Mouse (Mus musculus): ENCODE data around the gene Jakmip3. TPM values are rescaled to one million over a fixed set of nuclear protein-coding genes. Genes with fewer than 3 reads are reported as not detected.
A peak's percentile ranks its signal among the peaks of the same experiment; 100 is the strongest.

The Jakmip3 gene
- total RNA-seq, 2 experiments from 2014 or later = 42.1 to 42.6 TPM

DNA sequence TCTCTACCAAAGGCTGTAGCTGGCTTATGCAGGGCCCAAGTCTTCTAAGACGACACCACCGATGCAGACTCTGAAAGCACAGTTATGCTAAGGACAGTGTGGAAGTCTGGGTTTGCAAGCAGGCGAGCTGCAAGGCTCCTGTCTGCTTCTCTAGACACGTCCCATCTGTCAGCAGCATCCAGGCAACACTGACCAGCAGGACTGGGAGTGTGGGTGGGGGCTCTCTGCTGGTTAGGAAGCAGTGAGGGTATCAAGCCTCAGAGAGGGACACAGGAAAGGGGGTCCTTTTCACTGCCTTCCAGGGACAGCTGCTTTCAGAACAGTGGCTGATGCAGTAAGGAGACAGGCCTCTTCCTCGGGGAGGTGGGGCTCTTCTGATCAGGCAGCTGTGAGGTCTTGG, 86.6 kb downstream of the Jakmip3 start:
- intact Hi-C loops (cut with DNase I) = no loop called here
- DNase-seq = no peak

- DNase-seq = no peak
- intact Hi-C loops (cut with DNase I) = no loop called here
These were observed 90.7 kb downstream of the Jakmip3 start for GRCm38 (mm10) chr7:139031215-139031614.

- DNase-seq = peak; percentile 20
- intact Hi-C loops (cut with DNase I) = no loop called here
These were observed 122.9 kb downstream of the Jakmip3 start for GRCm38 (mm10) chr7:139063406-139063805.

- intact Hi-C loops (cut with DNase I) = no loop called here
These were observed 127.7 kb downstream of the Jakmip3 start for GRCm38 (mm10) chr7:139068182-139068623.

DNA sequence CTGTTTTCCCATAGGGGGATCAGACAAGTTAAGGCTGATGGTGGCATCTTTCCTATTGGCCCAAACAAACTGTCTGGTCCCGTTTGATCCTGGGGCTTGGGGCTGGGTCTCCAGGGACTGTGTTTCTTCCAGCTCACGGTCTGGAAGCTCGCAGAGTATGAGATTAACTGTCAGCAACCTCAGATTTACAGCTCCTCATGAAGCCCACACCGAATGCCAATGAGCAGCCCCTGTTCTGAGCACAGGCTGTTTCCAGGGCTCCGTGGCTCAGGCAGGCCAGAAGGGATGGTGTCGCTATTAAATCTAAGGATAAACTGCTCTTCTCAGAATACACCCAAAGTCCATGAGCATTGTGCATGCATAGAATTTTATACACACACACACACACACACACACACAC, 133.7 kb downstream of the Jakmip3 start:
- intact Hi-C loops (cut with DNase I) = no loop called here
- peak; percentile 24 for DNase-seq

More at GRCm38 (mm10) chr7:139068182-139068623, 127.7 kb downstream of the Jakmip3 start:
- peak; percentile 85 for DNase-seq

DNA sequence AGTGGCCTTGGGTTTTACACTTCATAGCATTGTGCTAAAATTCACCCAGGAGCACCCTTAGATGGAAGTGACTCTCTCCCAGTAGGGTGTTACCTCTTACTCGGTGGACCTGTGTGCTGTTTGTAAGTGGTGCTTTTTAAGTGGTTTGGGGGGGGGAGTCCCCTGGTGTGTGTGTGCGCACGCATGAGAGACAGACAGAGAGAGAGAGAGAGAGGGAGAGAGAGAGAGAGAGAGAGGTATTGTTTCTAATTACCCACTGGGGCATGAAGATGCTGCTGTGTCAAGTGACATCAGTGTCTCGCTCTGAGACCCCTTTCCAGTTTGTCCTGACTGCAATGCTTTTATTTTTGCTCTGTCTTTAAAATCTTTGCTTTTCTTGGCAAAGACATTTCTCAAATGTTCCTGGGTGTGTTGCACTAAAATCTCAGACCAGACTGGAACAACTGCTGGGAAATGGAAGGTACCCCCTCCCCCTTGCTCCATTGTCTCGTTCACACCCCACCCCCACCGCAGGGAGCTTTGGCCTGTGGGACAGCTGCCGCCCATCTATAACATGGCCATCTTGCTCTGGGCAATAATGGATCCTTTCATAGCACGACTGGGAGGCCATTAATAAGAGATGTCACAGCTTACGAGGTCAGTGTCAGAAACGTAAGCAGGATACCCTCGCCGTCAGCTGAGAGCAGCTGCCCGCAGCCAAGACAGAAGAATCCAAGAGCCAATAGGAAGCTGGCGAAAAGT, 134.7 kb downstream of the Jakmip3 start:
- peak; percentile 29 for DNase-seq
- intact Hi-C loops (cut with DNase I) = no loop called here

DNA sequence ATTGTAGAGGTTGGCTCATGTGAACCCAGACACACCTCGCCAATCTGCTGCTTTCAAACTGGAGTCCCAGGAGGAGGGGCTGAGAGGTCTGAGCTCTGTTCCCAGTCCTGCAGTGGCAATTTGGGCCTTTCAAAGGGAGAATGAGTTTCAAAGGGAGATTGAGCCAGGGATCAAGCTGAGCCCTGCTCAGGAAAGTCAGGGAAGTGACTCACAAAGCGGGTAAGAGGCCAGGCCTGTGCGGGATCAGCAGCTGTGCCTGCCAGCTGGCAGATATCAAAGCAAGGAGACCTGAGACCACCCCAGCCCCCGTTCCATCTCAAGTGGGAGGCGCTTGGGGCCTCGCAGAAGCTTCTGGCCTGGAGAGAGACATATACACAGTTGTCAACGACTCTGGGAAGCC, 136.8 kb downstream of the Jakmip3 start:
- intact Hi-C loops (cut with DNase I) = no loop called here
- DNase-seq = peak; percentile 69

DNA sequence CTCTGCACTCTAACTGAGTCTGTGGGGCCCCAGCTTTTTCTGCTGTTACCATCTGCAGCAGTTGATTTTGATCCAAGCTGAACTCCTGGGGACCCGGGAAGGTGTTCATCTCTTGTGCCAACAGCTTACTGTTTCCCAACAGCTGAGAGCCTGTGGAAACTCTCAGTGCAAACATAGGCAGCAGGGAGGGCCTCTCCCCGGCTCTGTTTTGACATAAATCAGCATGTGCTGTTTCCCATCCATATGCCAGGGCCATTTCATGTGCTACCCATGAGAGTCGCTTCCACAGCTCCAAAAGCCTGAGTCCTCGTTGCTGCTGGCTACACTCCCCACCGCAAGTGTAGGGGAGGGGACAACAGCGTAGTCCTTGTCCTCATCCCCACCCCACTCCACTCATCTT, 137.7 kb downstream of the Jakmip3 start:
- intact Hi-C loops (cut with DNase I) = no loop called here
- DNase-seq = peak; percentile 61

- no peak for DNase-seq
These were observed 138.6 kb downstream of the Jakmip3 start for GRCm38 (mm10) chr7:139079141-139079540.

DNA sequence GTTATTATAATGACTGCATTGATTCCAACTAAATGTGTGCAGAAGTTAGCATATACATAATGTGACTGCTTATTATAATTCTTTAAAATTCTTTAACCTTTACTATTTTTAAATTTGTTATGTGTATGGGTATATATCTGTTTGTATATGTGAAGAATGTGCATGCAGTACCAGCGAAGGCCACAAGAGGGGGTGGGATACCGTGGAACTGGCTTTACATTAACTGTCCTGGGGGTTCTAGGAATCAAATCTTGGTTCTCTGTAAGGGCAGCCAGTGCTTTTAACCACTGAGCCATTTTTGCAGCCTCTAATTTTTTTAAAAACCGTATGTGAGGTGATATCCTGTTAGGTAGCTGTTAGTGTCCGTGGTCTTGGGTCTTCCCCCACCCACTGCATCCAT, 140.2 kb downstream of the Jakmip3 start:
- intact Hi-C loops (cut with DNase I) = no loop called here
- peak; percentile 51 for DNase-seq

More at GRCm38 (mm10) chr7:139079141-139079540, 138.6 kb downstream of the Jakmip3 start:
- intact Hi-C loops (cut with DNase I) = no loop called here

GRCm38 (mm10) chr7:139081158-139081557, 140.6 kb downstream of the Jakmip3 start:
- intact Hi-C loops (cut with DNase I) = no loop called here
- DNase-seq = peak; percentile 2

DNA sequence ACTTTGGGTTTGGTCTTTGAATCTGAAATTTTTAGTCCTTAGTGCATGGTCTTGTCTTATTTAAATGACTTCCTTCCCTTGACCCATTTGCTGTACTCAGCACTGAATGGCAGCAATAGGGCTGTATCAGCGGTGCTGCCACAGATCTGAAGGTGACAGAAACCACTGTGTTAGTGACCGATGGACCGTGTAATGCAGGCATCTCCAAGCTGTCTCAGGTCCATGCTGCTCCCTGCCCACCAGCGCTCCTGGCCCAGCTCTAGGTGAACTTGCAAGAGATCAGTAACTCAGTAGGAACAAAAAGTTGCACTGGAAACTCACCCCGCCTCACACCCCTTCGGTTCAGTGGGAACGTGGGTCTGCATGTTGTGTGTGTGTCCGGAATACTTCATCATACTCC, 141.8 kb downstream of the Jakmip3 start:
- peak; percentile 42 for DNase-seq
- intact Hi-C loops (cut with DNase I) = no loop called here

DNA sequence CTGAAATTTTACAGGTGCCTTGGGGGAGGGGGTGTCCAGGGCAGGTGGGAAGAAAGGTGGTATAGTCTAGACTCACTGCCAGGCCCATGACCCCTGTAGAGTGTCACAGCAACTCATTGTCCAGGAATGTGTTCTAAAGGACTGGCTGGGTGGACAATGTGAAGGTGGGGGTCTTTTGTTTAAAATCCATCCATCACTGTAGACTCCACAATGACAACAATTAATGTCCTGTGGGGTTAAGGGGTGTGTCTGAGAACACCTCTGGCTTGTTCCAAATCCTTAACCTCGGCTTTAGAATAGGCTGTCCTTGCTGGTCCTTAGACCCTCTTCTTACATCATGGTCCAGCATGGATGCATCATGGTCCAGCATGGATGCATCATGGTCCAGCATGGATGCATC, 143.8 kb downstream of the Jakmip3 start:
- intact Hi-C loops (cut with DNase I) = no loop called here
- DNase-seq = no peak

- intact Hi-C loops (cut with DNase I) = no loop called here
- DNase-seq = peak; percentile 90
These were observed 145.2 kb downstream of the Jakmip3 start, which contains the start of gene Dpysl4 for GRCm38 (mm10) chr7:139085629-139086194. Dpysl4 (plus strand) TSS chr7:139086001.

- intact Hi-C loops (cut with DNase I) = no loop called here
- DNase-seq = no peak
These were observed 145.9 kb downstream of the Jakmip3 start for GRCm38 (mm10) chr7:139086195-139087158.

DNA sequence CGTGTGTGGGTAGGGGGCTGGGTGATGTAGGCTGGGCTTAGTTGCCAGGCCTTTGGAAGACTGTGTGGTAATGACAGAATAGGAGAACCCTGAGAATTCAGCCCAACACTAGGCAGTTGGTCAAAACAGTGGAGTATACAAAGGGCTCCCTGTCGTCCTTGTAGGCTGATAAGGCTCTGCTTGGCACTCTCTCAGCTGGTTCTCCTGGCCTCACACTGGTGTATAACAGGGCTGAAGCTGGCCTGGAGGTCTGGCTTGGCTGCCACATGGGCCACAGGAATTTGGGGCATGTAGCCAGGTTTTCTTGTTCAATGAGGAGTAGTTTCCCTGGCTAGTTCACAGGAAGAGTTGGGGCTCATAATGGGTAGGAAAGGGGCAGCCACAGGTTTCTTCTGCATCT, 147.3 kb downstream of the Jakmip3 start:
- intact Hi-C loops (cut with DNase I) = no loop called here
- peak; percentile 58 for DNase-seq

DNA sequence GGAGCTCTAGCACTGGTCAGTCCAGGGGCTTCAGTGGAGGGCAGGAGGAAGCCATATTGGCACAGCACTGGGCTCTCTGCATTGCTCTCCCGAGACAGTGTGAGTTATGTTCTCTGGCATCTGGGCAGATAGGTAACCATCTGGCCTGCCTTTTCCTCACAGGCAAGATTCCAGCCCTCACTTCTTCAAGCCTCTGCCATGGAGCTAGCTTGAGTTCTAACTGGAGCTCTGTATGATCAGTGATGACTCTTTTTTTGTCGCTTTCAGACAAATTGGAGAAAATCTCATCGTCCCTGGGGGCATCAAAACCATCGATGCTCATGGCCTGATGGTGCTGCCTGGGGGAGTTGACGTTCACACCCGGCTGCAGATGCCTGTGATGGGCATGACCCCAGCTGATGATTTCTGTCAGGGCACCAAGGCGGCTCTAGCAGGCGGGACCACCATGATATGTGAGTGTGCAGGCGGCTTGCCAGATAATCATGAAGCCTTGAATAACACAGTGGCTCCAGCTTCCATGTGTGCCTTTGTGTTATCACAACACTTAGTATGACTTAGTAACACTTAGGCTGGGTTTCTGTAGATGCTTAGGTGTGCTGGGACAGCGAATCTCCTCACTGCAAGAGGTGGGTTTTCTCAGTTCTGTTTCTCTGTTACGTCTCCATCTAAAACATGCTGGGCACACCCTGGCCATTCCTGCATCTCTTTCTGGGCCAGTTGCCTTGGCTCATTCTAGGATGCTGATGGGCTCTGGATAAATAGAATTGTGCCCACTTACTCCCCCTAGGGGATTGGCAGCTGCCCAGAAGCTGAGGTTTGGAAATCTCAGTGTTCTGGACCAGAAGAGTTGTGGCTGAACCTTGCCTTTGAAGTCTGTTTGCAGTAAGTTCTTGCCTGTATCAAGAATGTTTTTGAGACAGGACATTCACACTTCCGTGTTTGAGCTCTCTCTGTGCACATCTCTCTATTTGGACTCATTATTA, 149.7 kb downstream of the Jakmip3 start:
- intact Hi-C loops (cut with DNase I) = no loop called here
- peak; percentile 74 for DNase-seq

- DNase-seq = peak; percentile 11
- intact Hi-C loops (cut with DNase I) = no loop called here
These were observed 151.2 kb downstream of the Jakmip3 start for GRCm38 (mm10) chr7:139091681-139092080.

DNA sequence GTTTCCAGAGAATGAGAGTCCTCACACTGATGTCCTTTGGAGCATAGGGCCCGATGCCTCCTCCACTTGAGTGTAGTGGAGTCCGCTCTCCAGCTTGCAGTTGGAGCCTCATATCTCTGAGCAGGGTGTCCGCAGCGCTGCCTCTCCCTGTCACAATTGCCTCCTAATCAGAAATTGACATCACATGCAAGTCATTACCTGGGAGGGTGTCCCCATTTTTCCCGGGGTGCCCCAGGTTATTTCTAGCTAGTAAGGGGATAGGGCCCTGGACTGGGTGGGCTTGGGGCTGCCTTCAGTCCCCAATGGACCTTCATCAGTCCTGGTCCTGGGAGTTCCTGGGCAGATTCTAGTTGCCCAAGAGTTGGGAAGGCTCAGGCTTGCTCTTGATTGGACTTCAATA, 152.1 kb downstream of the Jakmip3 start:
- intact Hi-C loops (cut with DNase I) = no loop called here
- DNase-seq = no peak

DNA sequence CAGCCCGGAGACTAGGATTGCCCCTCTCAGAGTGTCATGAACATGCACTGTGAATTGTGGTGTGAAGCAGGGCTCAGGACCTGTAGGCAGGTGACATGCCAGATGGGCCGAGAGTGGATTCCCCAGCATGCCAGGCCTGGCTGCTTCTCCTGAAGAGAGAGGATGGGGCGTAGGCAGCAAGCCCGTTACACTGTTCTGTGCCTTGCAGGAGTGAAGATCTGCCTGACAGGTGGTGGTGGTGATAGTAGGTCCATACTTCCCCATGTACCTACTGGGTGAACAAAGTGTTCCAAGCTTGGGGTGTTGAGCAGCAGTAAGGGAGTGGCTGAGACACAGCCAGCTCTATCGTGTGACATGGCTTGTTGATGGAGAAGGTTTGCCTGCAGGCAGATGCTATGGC, 152.6 kb downstream of the Jakmip3 start:
- intact Hi-C loops (cut with DNase I) = no loop called here

More for the DNA sequence above, 152.6 kb downstream of the Jakmip3 start:
- no peak for DNase-seq

All from left cerebral cortex, postnatal 4 days (tissue).